Mouse (Mus musculus) layer of hippocampus, adult 18-20 months (tissue): Measurements from ENCODE around the gene 1600002K03Rik. TPM values are rescaled to one million over a fixed set of nuclear protein-coding genes. Genes with fewer than 3 reads are reported as not detected.
A peak's percentile ranks its signal among the peaks of the same experiment; 100 is the strongest.
"Not testable (repeated sequence)": the region's sequence is repeated elsewhere in the genome, so short reads cannot be mapped to it uniquely, and the experiment has no call there.

ENCODE experiments used
- DNase-seq, 2 experiments: peaks; one replicate each; pipeline ENCODE4 v3.0.0; 2022; ENCODE audit warnings: low spot score in 2 of 2
- total RNA-seq, 2 experiments: library from RNA; stranded (reverse); gene quantifications; 2 replicates each; pipeline ENCODE4 v1.2.3; 2021

Gene 1600002K03Rik
- total RNA-seq, 2 experiments from 2014 or later, result 6.4 to 6.5 TPM

DNA sequence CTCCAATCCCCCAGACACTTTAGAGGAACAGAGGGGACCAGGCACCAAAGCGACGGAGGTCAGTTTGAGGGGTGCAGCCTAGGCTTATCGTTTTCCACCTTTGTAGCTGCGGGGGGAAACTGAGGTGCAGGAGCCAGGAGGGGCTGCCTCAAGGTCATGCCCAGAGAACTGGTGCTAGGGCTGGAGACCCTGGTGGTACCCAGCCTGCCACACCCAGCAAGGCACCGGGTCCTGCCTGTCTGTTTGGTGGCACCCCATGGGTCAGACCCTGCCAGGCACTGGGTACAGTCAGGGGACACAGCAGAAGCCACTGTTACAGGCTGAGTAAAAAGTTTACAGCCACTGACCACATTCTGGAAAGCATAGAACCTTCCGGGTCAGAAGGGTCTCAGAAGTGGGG lies 7.5 kb downstream of the 1600002K03Rik start:
- no peak for DNase-seq

DNA sequence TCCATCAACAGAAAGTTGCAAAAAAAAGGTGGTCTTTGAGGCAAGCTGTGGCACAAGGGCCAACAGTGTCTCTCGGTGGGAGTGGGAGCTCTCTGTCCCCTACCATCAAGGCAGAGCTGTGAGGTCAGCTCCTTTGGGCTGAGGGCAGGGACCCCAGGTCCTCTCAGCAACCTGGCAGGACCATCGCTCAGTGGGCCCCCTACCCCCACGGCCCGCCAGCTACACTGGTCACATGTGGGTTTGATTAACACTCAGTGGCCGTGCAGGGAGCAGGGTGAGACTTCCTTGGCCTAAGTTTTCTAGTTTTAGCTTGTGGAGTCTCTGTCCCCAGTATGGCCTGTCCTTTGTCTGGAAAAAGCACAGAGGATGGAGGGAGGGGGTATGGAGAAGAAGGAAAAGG lies 8.1 kb downstream of the 1600002K03Rik start:
- no peak for DNase-seq

DNA sequence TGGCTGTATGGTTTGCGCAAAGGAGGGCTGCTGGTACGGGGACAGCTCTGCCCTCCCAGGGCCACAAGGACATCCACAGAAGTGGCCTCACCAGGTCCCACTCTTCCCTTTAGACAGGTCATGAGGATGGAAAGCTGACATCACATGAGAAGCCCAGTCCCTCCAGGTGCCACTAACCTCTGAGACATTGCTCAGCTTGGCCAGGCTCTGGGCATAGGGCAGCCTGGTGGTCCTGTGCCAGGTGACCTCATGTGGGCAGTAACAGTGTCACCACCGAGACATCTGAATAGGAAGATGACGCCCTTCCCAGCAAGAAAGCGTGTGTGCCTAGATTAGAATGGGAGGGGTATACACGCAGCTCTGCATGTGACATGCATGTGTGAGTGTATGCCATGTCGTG lies 9.8 kb downstream of the 1600002K03Rik start:
- DNase-seq, result no peak

DNA sequence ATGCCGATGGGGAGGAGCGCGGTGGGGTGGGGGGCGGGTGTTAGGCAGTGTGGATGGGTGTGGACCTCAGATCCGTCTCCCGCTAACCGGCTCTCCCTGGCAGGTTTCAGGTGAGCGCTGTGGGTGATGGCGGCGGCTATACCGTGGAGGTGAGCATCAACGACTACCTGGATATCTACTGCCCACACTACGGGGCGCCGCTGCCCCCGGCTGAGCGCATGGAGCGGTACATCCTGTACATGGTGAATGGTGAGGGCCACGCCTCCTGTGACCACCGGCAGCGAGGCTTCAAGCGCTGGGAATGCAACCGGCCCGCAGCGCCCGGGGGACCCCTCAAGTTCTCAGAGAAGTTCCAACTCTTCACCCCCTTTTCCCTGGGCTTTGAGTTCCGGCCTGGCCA lies 13.9 kb downstream of the 1600002K03Rik start:
- DNase-seq, result no peak

DNA sequence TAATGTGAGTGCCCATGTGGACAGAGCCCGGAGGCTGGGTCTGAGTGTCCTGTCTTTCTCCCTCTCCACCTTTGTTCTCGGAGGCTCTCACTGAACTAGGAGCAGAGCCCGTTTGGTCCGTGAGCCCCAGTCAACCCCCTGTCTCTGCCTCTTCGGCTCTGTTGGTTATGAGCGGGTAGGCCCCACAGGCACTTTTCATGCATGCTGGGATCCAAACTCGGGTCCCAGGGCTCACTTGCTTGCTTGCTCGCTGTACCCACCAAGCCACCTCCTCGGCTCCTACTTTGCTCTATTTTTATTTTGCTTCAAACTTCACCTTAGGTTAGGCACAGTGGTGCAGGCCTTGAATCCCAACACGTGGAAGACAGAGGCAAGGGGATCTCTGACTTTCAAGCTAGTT lies 15.0 kb downstream of the 1600002K03Rik start:
- no peak for DNase-seq

DNA sequence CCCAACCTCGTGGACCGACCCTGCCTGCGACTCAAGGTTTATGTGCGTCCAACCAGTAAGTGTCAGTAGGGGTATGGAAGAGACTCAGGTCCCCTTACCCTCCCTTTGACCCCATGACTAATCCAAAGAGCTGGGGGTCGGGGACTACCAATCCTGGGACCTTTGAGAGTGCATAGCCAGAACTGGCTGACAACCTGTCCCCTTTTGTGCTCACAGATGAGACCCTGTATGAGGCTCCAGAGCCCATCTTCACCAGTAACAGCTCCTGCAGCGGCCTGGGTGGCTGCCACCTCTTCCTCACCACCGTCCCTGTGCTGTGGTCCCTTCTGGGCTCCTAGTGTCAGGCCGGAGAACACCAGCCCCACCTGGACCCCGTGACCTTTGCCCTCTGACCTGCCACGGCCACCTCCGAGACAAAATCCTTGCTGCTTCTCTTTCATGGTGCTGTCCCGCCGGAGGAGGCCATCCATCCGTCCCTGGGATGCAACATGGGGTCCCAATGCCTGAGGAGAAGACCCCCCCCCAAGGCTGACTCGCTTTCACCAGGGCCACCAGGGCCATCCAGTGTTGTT lies 15.8 kb downstream of the 1600002K03Rik start:
- no peak for DNase-seq

DNA sequence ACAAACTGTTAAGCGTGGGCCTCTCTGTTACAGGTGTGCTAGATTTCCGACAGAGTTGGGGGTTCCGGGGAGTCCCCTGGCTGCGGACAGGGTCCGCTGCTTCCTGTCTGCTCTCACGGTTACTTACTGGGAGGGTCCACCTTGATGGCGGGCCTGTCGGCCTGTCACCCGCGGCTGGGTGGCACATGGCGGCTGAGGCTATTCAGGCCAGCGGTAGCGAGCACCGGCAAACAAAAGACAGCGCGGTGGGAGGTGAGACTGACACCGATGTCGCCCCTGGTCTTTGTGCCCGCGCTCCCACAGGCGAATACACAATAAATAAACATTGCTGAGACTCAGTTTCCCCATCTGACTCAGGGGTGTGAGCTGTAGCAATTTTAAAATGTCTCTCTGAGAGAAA lies 17.3 kb downstream of the 1600002K03Rik start:
- no peak for DNase-seq

DNA sequence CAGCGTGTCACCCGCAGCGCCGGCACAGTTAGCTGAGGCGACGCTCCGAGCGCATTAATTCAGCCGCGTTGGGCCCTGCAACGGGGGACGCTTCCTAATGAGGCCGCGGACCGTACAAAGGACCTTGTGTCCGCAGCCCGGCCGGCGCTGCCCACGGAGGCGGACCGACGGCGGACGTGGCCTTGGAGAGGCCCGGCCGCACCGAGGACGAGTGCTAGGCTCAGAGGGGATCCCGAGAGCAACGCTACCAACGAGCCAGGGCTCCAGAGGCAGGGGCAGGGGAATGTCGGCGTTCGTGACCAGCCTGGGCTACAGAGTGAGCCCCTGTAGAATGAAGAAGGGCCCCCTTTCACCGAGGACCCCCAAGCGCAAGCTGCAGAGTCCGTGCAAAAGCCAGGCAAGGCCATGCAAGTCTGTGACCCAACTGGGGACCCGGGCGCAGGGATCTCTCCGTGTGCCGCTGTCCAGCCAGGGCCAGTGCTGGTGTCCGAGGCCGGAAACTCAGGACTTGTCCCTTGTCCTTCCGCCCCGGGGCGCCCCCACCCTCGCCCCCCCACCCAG lies 17.8 kb downstream of the 1600002K03Rik start:
- peak in 1 of 2 experiments; percentile 40 for DNase-seq

DNA sequence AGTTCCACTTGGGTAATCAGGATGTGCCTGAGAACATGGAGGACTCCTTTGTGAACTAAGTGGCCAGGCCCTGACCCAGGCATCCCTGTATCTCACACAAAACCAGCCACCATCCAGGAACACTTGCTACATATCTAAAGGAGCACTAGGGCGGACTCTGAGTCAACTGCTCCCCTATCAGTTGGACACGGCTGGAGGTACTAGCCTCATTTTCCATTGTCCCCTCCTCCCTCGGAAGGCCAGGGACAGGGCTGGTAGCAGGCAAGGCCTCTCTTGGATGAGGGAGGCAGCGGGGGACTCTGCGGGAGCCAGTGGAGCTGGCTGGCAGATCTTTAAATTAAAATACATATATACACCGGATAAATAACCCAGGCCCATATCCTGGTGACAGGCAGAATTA lies 21.2 kb downstream of the 1600002K03Rik start:
- DNase-seq, result no peak

DNA sequence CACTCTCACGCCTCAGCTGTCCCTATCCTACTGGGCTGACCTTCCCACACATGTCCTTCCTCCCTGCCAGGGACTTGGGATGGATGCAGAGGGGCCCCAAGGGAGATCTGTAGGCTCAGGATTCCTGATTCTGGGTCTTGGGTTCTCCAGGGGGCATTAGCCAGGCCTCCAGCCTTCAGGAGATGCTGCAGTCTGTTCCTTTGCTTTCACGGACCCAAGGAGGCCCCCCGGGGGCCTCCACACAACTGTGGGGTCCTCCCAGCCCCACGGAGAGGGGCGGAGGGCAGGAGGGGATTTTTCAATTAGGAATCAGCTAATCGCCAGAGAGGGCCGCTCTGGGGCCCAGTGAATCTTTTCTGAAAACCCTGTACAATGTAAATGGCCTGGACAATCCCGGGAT lies 21.7 kb downstream of the 1600002K03Rik start:
- DNase-seq, result no peak

DNA sequence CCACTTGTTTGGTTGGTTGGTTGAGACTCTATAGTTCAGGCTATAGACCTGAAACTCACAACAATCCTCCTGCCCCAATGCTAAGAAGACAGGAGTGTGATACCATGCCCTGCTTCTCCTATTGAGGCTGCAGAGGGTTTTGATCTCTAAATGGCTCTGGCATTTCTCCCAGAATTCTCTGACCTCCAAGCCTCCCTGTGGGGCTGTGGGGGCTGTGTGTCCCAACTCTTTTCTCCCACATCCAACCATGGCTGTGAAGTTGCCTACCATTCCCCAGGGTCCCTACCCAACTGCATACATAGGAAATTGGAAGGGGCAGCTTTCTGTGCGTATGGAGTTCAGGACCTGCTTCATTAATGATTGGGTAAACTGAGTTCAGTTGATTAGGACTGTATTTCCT lies 23.4 kb downstream of the 1600002K03Rik start:
- no peak for DNase-seq

DNA sequence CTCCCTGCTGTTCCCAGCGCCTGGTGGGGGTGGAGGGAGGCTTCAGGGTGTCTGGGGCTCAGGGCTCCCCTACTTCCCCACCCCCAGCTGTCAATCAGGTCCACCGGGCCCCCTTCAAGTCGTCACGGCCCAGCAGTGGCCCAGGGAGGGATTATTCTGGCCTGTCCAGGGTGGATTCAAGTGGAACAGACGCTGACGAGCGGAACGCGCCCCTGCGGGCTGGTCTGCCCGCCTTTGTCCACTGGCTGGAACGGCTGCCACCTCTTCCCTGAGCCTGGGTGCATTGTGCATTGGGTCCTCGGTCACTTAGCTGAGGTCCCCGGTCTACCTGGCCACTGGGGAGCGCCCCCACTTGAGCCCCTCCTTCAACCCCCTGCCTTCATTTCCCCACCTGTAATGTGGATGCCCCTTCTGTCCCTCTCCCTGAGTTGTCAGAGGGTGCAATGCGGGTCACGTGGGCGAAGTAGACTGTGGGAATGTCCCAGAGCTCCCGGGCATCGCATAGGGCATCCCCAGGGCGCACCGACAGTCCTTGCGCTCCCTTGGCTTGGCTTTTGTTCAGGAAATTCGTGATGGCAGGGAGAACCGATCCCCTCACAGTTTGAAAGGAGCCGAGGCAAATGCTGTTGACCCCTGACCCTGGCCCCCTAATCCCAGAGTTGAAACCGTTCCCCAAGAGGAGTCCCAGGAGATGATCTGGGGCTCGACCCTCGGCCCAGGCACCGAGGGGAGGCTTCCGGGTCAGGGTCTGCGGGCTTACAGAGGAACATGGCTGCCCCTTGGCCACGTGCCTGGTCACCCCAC lies 24.2 kb downstream of the 1600002K03Rik start:
- no peak for DNase-seq

DNA sequence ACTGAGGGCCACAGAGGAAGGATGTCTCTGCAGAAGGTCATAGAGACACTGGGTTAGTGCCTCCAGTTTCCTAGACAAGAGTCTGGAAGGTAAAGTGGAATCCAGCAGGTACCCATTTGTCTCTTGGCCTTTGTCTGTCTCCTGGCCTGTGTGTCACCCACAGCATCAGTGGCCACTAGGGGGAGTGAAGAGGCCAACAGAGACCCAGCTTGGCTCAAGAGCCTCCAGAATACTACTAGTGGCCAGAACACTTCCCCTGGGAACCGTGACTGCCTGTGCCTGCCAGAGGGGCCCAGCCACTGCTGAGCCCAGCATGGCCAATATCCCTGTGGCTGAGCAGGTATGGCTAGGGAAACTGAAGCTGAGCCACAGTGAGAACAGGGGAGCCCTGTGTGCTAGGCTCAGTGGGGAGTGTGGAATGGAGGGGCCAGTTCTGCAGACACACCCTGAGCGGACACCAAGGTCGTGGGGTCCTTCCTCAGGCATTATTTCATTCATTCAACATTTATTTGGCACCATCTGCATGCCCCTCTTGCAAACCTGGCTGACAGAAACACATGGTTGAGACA lies 26.8 kb downstream of the 1600002K03Rik start:
- DNase-seq, result peak; percentile 31 to 88

DNA sequence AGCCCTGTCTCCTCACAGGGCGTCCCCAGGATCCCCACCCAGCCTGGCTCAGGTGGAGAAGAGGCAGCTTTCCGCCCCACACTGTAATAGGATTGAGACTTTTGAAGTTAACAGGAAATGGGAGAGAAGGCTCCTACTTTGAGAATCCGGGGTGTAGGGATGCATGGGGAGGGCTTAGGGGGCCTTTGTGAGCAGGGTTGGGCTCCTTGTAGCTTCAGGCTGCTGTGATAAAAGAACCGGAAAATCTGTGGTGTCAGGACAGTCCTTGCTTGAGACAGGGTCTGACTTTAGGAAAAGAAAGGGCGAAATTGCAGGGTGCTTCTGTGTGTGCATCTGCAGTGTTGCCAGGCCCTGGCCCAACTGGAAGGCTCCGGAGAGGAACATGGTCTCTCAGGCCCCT lies 27.7 kb downstream of the 1600002K03Rik start:
- no peak for DNase-seq

DNA sequence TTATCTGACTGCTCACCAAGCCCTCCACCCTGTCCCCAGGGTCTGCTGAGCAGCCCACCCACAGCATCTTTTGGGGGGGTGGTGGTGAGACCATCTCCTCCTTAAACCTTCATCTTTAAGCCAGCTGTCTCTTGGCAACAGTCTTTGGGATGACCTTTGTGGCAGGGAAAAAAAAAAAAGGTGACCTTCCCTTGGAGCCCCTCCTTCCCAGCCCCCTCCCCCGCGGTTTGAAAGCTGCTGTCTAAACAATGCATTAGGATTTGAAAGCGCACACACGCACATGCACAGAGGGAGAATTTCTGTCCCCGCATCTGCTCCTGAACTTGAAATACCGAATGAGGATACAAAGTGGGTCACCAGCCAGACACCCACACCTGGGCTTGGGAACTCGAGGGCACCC lies 31.3 kb downstream of the 1600002K03Rik start:
- no peak for DNase-seq

DNA sequence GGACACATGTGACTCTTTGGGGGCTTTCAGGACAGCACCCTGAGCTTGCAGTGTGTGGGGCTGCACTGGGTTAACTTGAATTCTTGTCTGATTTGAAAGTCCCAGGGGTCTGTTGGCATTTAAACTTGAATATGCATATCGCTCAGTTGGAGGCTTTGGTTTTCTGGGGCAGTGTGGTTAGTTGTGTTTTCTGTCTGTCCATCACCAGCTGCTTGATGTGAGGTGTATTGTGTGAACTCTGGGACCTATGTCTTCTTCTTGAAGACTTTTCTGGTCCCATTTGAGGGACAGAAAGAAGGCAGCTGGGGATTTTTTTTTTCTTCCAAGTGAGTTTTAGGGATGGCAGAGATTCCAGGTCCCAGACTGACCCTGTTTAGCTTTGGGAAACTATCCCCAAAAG lies 34.5 kb downstream of the 1600002K03Rik start:
- no peak for DNase-seq

DNA sequence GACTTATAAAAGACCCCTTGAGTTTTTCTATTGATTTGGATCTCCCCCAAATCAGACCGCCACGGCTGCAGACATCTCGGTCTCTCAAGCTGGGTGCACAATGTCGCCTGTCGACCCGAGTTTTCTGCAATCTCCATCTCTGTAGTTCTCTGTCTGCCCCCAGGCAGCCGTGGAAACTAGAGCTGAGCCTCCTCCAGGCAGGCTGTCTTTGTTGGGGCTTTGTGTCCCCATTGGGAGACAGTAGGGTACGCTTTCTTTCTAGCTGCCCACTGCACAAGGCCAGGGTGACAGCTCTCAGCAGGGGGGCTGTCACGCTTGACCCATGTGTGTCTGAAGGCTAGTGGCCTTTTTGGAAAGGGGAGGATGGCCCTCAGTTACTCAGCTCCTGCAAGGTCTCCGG lies 34.9 kb downstream of the 1600002K03Rik start:
- DNase-seq, result no peak

DNA sequence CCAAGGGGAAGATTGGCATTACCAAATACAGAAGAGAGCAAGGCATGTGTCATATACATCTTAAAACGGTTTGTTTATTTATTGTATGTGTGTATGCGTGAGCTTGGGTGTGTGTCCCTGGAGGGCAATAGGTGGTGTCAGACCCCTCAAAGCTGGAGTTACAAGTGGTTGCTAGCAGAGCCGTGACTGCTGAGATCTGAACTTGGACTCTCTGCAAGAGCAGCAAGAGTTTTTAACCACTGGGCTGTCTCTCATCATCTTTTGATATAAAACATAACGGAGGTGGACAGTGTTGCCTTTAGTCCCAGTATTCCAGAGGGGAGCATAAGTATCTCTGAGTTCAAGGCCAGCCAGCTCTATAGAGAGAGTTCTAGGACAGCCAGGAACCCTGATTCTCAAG lies 35.5 kb downstream of the 1600002K03Rik start:
- no peak for DNase-seq

DNA sequence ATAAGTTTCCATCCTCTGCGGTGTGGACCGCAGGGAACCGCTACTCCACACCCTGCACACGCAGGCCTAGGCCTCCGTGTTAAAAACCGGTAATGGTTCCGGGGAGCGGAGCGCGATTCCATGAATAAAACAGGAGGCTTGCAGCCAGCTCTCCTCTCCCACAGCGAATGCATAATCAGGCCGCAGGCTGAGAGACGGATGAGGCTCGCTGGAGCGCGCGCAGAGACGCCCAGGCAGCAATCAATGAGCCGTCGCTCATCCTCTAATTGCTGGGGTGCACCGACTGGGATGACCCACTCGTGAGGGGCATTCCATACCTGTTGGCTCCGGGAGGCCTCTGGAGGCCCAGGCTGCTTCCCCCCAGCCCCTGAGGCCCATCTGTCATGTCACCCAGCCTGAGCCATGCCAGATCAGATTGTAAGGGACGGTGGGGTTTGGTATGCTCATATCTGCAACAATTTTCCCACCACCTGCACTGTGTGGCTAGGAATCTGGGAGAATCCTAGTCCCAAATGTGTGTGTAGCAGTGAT lies 36.2 kb downstream of the 1600002K03Rik start:
- DNase-seq, result peak in 1 of 2 experiments; percentile 62

DNA sequence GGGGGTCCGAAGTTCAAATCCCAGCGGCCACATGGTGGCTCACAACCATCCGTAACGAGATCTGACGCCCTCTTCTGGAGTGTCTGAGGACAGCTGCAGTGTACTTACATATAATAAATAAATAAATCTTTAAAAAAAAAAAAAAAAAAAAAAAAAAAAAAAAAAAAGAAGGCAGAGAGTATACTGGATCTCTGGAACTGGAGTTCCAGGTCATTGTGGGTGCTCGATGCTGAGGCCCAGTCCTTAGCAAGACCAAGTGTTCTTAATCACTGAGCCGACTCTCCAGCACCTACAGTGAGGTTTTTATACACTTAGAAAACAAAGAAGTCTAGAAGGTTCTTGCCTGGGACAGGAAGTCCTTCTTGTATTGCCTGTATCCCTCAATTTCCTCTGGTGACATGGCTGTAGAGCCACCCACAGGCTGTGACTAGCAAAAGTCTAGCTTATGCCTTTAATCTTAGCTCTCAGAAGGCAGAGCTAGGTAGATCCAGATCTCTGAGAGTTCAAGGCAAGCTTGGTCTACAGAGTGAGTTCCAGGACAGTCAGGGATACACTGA lies 38.9 kb downstream of the 1600002K03Rik start:
- not testable (repeated sequence) for DNase-seq

DNA sequence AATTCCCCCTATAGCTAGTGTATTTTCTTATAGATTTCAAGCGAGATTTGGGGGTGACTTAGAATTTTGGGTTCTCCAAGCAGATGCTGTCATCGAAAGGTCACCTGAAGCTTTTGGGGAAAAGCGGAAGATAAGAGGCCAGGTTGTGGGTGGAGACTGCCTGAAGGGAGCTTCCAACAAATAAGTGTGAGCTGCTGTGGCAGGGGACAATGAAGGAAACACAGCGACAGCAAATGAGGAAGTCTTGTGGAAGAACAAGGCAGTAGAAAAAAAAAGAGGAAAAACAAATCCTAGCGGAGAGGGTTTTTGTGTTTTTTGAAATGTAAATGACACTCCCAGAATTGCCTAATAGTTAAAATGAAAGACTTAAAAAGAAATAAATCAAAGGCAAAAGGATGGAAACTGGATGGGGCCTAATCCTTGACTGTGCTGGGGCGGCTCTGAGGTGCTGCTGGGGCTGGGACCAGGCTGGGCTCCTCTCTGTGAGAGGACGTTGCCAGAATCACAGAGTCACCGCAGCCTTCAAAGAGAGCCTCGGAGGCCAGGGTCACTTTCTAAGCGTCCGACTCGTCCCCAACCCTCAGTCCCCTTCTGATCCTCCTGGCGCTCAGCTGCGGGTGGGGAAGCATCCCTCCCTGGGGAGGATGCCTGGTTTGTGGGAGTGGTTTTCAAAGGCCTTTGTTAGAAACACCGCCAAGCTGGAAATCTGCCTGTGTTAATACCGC lies 42.5 kb downstream of the 1600002K03Rik start:
- DNase-seq, result no peak
